Mouse (Mus musculus) heart, adult 11 months (tissue): ENCODE measurements at regions not wholly inside any gene's neighbourhood (a gene's known extent, or its start where the extent isn't known, plus 50 kb on each side); places are given as distances from the start of the nearest gene placed in this dataset.

Source experiments
- DNase-seq: peaks from one replicate; pipeline ENCODE4 v3.0.0; 2022

- DNase-seq, result no peak
Observed at GRCm38 (mm10) chr6:74033811-74034210, 564.3 kb upstream of the 4931417E11Rik start.

DNA sequence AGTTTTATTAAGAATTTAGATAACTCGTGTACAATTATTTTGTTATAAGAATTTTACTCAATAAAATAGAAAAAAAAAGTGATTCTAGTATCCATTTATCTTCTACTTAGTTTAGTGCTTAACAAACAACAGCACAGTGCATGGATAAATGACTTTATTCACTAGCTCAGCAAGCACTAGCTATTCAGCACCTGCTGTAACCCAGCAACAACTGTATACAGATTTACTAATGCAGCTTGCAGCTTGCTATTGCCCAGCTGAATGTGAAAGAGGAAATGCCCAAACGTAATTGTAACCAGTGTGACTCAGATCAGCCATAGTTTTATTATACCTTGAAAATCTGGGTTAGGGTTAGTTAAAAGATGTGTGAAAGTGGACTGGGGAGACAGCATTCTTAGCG, 547.6 kb upstream of the 4931417E11Rik start:
- no peak for DNase-seq

- no peak for DNase-seq
Observed at GRCm38 (mm10) chr6:73981742-73982141, 512.3 kb upstream of the 4931417E11Rik start.

DNA sequence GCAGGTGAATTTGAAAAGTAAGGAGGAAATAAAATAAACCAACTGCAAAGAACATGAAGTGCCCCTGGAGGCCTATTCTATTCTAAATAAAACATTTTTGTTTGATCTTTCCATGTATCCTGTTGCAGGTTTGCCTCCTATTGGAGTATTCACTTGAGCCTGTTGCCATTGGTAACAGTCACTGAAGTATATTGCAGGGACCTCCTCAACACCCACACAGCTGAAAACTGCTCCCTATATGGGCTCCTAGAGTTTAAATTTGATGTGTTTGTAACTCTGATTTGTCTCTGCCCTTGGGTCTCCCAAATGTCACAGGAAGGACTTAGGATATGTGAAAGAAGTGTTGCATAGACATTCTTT, 480.4 kb upstream of the 4931417E11Rik start:
- DNase-seq, result no peak

DNA sequence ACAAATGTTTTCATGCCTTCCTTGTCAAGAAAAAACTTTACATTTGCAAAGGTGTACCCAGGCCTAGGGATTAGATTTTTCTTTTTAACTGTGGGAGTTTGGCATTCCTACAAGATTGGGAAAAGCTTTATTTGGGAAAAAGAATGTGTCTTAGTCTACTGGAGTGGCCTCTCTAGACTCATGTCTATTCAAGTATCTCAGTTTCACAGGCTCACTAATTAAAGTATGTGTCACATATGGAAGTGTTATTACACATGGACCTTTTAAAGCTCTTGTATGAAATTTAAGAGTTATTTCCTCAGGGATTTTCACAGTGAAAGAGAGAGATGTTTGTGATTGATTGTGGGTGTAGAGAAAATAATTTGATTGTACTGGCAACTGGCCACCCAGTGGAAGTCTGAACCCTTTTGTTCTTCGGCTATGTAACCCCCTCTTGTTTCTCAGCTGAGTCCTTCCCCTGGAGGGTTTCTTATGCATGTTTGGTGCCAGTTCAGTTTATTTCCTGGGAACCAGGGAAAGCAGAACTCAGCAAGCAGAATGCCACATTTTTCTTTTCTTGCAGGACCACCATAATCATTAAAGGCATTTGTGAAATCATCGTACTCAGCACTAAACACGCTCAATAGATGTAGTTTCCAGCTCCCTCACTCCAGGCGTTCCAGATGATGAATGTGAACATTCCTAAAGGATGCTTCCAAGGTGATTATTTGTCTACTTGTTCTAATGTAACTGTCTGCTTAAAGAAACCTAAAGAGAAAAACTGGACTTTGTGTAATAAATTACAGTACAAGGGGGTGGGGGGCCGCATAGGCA, 479.9 kb upstream of the 4931417E11Rik start:
- peak; percentile 31 for DNase-seq

DNA sequence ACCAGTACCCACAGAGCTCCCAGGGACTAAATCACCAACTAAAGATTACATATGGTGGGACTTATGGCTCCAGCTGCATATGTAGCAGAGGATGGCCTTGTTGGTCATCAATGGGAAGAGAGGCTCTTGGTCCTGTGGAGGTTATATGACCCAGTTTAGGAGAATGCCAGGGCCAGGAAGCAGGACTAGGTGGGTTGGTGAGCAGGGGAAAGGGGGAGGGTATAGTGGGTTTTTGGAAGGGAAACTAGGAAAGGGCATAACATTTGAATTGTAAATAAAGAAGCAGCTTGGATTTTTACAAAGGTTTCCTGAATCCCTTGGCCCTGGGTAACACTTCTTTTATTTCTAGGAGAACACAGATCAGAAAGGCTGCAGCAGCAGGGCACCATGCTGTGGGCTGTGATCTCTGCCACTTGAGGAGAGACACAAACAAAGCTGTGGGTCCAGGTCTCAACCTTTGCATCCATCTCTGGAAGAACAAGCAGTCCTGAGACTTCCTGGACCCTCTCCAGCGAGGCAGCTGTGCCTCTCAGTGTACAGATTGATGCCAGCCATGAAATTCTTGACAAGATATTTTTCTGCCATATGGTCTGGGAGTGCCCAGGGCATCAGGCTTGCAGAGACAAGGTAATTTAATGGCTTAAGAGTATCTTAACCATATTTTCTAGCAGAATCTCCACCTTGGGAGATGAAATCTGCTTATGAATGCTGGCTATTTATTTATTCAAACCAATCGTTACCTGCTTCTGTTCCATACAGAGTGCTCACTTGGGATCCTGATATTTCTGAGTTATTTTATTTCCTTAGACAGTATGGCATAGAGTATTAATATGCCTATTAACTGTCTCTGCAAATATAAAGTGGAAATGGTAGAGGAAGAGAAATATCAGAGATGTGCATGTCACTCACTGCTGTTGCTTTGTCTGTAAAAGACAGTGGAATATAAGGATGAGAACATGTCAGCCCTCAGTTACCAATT, 444.2 kb upstream of the 4931417E11Rik start:
- no peak for DNase-seq

GRCm38 (mm10) chr6:73889144-73889795, 419.8 kb upstream of the 4931417E11Rik start:
- DNase-seq, result no peak

- no peak for DNase-seq
Observed at GRCm38 (mm10) chr6:73878662-73879061, 409.2 kb upstream of the 4931417E11Rik start.

DNA sequence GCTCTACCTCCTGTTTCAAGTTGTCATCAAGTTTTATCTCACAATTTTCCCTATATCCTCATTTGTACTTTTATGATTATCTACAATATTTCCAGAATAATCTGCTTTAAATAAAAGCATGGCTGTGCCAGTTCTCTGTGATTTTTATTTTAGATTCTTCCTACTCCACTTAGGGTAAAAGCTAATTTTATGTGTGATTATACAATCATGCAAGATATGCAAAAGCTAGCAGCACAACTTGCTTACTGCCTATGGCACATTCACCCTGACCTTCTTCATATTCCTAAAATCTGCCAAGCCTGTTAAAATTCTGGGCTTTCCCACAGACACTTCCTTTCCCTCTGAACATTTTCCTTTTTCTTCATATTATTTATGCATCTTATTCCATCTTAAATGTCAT, 399.2 kb upstream of the 4931417E11Rik start:
- DNase-seq, result no peak
